Mouse (Mus musculus) hindbrain, embryonic 12.5 days (tissue): ENCODE measurements around the gene Frmd5. TPM values are rescaled to one million over a fixed set of nuclear protein-coding genes. Genes with fewer than 3 reads are reported as not detected.

Experiments used
- ATAC-seq: fragments of 200-750 bp; cut with Nextera tagmentation; 2 replicates; pipeline ENCODE4 v1.8.0; 2017; ENCODE audit warnings: moderate TSS enrichment; ENCODE audit not compliant: low FRiP score
- H3K27ac ChIP-seq: fragments of 300-500 bp; sonication (generic); 2 replicates; pipeline ENCODE4 v1.5.1; 2016; ENCODE audit warnings: mild to moderate bottlenecking
- H3K27me3 ChIP-seq: fragments of 300-500 bp; sonication (generic); 2 replicates; pipeline ENCODE4 v1.6.1; 2016; ENCODE audit warnings: mild to moderate bottlenecking
- H3K36me3 ChIP-seq: fragments of 300-500 bp; sonication (generic); 2 replicates; pipeline ENCODE4 v1.6.1; 2016; ENCODE audit warnings: mild to moderate bottlenecking
- H3K4me1 ChIP-seq: fragments of 300-500 bp; sonication (generic); 2 replicates; pipeline ENCODE4 v1.6.1; 2016
- H3K4me2 ChIP-seq: fragments of 300-500 bp; sonication (generic); replicated peaks from 2 replicates; pipeline ENCODE4 v1.6.1; 2016; ENCODE audit warnings: mild to moderate bottlenecking
- H3K4me3 ChIP-seq: fragments of 300-500 bp; sonication (generic); 2 replicates; pipeline ENCODE4 v1.5.1; 2016; ENCODE audit warnings: mild to moderate bottlenecking
- H3K9ac ChIP-seq: fragments of 300-500 bp; sonication (generic); 2 replicates; pipeline ENCODE4 v1.6.1; 2016; ENCODE audit warnings: mild to moderate bottlenecking, moderate library complexity
- H3K9me3 ChIP-seq: fragments of 300-500 bp; sonication (generic); replicated peaks from 2 replicates; pipeline ENCODE4 v1.6.1; 2016; ENCODE audit warnings: mild to moderate bottlenecking
- WGBS: fragments of 180-500 bp; shearing (Covaris S2); methylation state at CpG from one replicate; pipeline ENCODE4 v1.1.7; 2016; 5-methylcytosine and 5-hydroxymethylcytosine counted together
- polyA plus RNA-seq: library from polyadenylated mRNA; unstranded; fragments of >200 nt; fragmentation: Nextera tagmentation; extraction: Ambion mirVana; gene quantifications from 2 replicates; pipeline ENCODE4 v1.2.1, GENCODE M21; 2016

Gene Frmd5
- polyA plus RNA-seq, 1 experiment from 2014 or later = 26.5 TPM

DNA sequence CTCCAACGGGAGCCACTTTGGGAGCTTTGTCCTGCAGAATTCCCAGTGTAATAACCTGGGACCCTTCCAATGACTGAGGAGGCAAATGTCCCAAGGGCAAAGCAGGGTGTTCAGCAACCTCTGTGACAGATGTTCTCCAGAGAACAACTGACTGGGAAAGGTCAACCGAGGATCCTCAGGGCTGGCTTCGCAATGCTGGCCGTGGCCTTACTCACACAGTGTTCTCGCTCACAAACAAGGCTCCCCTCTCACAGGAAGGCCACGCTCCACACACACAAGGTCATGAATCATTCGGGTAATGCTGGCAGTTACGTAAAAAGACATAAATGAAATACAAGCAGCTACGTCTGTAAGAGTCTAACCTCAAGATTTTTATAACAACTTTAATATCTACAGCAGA is 46.2 kb downstream of the Frmd5 start:
- Histone ChIP-seq H3K27ac (no peak overlapping the region), H3K36me3 (no peaks in the 10 kb centered on the region), H3K9me3 (no peaks in the 10 kb centered on the region), H3K27me3 (no peaks in the 10 kb centered on the region), H3K9ac (no peak overlapping the region), H3K4me1 (peaks cover 4% of the 10 kb centered on the region), H3K4me2 (no peak overlapping the region), H3K4me3 (no peak overlapping the region)
- WGBS = 88% methylated on average over 9 of the region's 9 CpGs
- ATAC-seq = no peak

GRCm38 (mm10) chr2:121758258-121758657 is 48.6 kb downstream of the Frmd5 start:
- 88% methylated on average over 8 of the region's 8 CpGs for WGBS
- Histone ChIP-seq H3K9me3 (no peaks in the 10 kb centered on the region), H3K27me3 (no peaks in the 10 kb centered on the region), H3K27ac (no peak overlapping the region), H3K4me3 (no peak overlapping the region), H3K4me1 (peaks cover 14% of the 10 kb centered on the region), H3K9ac (no peak overlapping the region), H3K4me2 (no peak overlapping the region), H3K36me3 (no peaks in the 10 kb centered on the region)
- ATAC-seq = no peak

- 100% methylated on average over 1 of the region's 1 CpGs for WGBS
- no peaks in the 10 kb centered on the region for H3K27me3 ChIP-seq
- no peak overlapping the region for H3K27ac ChIP-seq
- no peak overlapping the region for H3K4me2 ChIP-seq
- no peaks in the 10 kb centered on the region for H3K9me3 ChIP-seq
- no peak for ATAC-seq
- H3K4me1 ChIP-seq = peaks cover 14% of the 10 kb centered on the region
- H3K36me3 ChIP-seq = no peaks in the 10 kb centered on the region
- H3K4me3 ChIP-seq = no peak overlapping the region
- H3K9ac ChIP-seq = no peak overlapping the region
Measured at GRCm38 (mm10) chr2:121756336-121756735, 50.6 kb downstream of the Frmd5 start.

DNA sequence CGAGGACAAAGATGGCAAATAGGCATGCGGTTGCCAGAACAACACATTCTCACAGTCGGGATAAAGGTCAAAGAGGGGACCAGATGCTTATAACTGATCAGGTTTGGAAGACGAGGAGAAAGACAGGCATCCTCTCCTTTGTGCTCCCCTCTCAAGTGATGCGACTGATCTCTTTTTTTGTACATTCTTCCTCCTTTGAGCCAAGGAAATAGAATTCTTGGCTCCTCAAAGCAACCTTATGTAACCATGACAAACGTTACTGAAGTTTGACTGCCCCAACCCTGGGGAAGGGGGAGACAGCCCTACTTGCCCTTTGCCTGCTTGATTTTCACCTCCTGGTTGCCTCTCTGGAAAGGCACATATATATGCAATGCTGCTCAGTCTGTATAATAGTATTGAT is 51.8 kb downstream of the Frmd5 start:
- H3K4me1 ChIP-seq = peaks cover 14% of the 10 kb centered on the region
- H3K4me2 ChIP-seq = no peak overlapping the region
- H3K9me3 ChIP-seq = no peaks in the 10 kb centered on the region
- ATAC-seq = no peak
- 8% methylated on average over 6 of the region's 6 CpGs for WGBS
- H3K36me3 ChIP-seq = no peaks in the 10 kb centered on the region
- no peak overlapping the region for H3K4me3 ChIP-seq
- H3K27me3 ChIP-seq = no peaks in the 10 kb centered on the region
- no peak overlapping the region; the same call in 1 of the 2 replicates for H3K9ac ChIP-seq
- H3K27ac ChIP-seq = peak overlapping the region; percentile 23; the same call in 1 of the 2 replicates

- Histone ChIP-seq H3K9ac (no peak overlapping the region), H3K27me3 (no peaks in the 10 kb centered on the region), H3K4me2 (no peak overlapping the region), H3K36me3 (no peaks in the 10 kb centered on the region), H3K4me3 (no peak overlapping the region), H3K9me3 (no peaks in the 10 kb centered on the region), H3K4me1 (peaks cover 5% of the 10 kb centered on the region), H3K27ac (no peak overlapping the region)
- 88% methylated on average over 6 of the region's 6 CpGs for WGBS
- ATAC-seq = no peak
Measured at GRCm38 (mm10) chr2:121750121-121750520, 56.8 kb downstream of the Frmd5 start.

DNA sequence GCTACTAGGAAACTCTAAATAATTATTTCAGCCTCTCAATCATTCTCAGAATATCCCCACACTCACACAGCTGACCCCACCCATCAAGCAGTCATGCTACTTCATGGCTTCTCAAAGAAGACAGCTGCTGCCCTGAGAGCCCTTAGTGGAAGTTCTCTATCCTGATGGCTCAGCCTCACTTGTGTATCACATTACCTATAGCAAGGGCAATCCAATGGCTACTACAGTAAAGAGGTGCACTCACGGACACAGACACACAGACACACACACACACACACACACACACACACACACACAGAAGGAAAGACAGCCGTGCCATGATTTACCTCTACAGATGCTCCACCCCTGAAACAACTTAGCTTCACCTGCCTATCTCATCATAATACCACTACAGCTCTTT is 65.7 kb downstream of the Frmd5 start:
- Histone ChIP-seq H3K36me3 (no peaks in the 10 kb centered on the region), H3K27me3 (no peaks in the 10 kb centered on the region), H3K9ac (no peak overlapping the region), H3K4me2 (no peak overlapping the region), H3K9me3 (no peaks in the 10 kb centered on the region), H3K4me1 (no peaks in the 10 kb centered on the region), H3K27ac (no peak overlapping the region), H3K4me3 (no peak overlapping the region)
- ATAC-seq = no peak
- WGBS = 74% methylated on average over 2 of the region's 2 CpGs

DNA sequence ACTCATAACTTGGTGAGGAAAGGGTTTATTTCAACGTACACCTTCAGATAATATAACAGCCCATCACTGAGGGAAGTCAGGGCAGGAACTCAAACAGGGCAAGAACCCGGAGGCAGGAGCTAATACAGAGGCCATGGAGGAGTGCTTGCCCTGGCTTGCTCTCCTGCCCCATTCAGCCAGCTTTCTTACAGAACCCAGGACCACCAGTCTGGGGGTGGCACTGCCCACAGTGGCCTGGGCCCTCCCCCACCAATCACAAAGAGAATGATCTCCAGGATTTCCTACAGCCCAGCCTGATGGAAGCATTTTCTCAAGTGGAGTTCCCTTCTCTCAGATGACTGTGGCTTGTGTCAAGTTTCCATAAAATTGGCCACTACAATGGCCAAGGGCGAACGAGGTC is 67.5 kb downstream of the Frmd5 start:
- Histone ChIP-seq H3K4me2 (no peak overlapping the region), H3K9me3 (no peaks in the 10 kb centered on the region), H3K27me3 (no peaks in the 10 kb centered on the region), H3K36me3 (no peaks in the 10 kb centered on the region), H3K4me1 (no peaks in the 10 kb centered on the region), H3K4me3 (no peak overlapping the region), H3K9ac (no peak overlapping the region), H3K27ac (no peak overlapping the region)
- 95% methylated on average over 4 of the region's 4 CpGs for WGBS
- ATAC-seq = no peak

GRCm38 (mm10) chr2:121733426-121733825 is 73.5 kb downstream of the Frmd5 start:
- no peak for ATAC-seq
- no peaks in the 10 kb centered on the region for H3K4me1 ChIP-seq

DNA sequence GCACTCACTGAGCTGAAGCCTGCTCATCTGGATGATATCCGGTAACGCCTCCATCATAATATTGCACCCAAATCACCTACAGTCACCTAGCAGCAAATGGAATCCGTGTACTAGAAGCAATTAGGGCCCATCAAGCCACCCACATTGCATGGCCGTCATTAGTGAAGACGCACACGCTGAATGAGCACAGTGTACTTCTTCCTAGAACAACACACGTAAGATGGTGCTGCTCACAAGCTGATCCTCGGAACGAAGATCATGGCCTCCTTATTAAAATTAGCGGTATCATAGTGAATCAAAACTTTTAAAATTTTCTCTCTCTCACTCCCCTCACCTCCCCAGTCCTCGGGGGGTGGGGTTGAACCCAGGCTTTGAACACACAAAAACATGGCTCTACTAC is 76.4 kb downstream of the Frmd5 start:
- Histone ChIP-seq H3K4me3 (no peak overlapping the region), H3K4me1 (no peaks in the 10 kb centered on the region), H3K9ac (no peak overlapping the region), H3K27me3 (no peaks in the 10 kb centered on the region), H3K27ac (no peak overlapping the region), H3K4me2 (no peak overlapping the region), H3K36me3 (no peaks in the 10 kb centered on the region), H3K9me3 (no peaks in the 10 kb centered on the region)
- ATAC-seq = no peak
- 95% methylated on average over 11 of the region's 11 CpGs for WGBS

More at GRCm38 (mm10) chr2:121733426-121733825, 73.5 kb downstream of the Frmd5 start:
- WGBS = 81% methylated on average over 7 of the region's 7 CpGs
- Histone ChIP-seq H3K9me3 (no peaks in the 10 kb centered on the region), H3K4me2 (no peak overlapping the region), H3K36me3 (no peaks in the 10 kb centered on the region), H3K27ac (no peak overlapping the region), H3K27me3 (no peaks in the 10 kb centered on the region), H3K4me3 (no peak overlapping the region), H3K9ac (no peak overlapping the region)

DNA sequence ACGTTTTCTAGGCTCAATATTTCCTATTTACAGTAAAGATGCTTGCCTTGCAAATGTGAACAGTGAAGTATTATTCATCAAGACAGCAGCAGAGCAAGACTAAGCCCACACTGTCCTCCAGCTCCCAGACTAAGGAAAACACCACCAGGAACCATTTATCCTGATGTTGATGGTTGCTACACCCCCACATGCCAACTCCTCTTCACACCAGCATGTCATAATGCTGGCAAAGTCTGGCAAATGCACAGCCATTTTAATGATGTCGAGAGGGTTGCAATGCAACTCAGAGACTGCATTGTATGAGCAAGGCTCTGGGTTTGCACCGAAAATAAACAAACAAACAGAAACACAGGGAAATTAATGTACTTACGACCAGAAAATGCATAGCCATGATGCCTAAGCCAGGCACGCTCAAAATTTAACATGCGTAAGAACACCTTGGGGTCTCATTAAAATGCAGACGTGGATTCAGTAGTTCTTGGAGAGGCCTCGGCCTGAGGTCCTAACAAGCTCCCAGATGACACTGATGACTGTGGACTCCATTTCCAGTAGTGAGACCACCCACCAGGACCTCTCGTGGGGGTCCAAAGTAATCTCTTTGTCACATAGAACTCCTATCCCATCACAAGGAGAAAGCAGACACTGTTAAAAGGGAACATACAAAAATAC is 77.8 kb downstream of the Frmd5 start:
- no peak overlapping the region for H3K4me3 ChIP-seq
- ATAC-seq = no peak
- no peak overlapping the region for H3K4me2 ChIP-seq
- no peaks in the 10 kb centered on the region for H3K27me3 ChIP-seq
- WGBS = 70% methylated on average over 9 of the region's 9 CpGs
- no peaks in the 10 kb centered on the region for H3K4me1 ChIP-seq
- no peak overlapping the region for H3K9ac ChIP-seq
- H3K27ac ChIP-seq = no peak overlapping the region
- H3K36me3 ChIP-seq = no peaks in the 10 kb centered on the region
- no peaks in the 10 kb centered on the region for H3K9me3 ChIP-seq

DNA sequence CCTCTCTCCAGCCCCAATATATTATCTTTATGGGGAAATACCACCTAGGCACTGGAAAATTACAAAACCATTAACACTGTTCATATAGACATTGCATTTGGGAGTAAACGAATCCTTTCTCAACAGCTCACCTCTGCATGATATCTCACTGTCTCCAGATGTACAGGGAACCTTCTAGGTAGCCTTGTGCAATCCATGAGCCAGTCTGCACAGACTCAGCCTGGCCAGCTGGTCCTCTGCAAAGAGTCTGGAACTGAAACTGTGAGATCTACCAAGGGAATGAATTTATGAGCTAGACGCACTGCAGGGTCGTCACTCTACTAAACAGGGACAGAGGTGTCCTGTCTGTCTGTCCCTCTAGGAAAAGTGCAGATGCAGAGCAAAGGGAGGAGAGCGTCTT is 82.0 kb downstream of the Frmd5 start:
- Histone ChIP-seq H3K27me3 (no peaks in the 10 kb centered on the region), H3K9ac (no peak overlapping the region), H3K36me3 (no peaks in the 10 kb centered on the region), H3K4me2 (no peak overlapping the region), H3K4me3 (no peak overlapping the region), H3K27ac (no peak overlapping the region), H3K4me1 (no peaks in the 10 kb centered on the region), H3K9me3 (no peaks in the 10 kb centered on the region)
- WGBS = 83% methylated on average over 4 of the region's 4 CpGs
- no peak for ATAC-seq

DNA sequence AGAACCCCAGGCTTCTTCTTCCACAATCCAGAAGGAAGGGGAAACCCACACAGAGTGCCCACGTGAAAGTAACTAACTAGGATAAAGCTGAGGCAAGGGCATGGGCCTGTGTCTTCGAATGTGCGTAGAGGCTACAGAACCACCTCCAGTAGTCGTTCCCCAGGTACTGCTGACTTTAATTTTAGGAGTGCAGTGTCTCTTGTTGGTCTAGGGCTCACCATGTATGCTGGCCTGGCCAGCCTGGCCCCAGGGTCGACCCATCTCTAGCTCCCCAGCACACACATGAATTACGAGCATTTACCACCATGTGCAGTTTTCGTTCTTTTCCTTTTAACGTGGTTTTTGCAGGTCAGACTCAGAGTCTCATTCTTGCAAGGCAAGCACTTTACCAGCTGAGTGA is 83.1 kb downstream of the Frmd5 start:
- WGBS = 90% methylated on average over 8 of the region's 8 CpGs
- H3K9ac ChIP-seq = no peak overlapping the region
- no peak overlapping the region for H3K4me2 ChIP-seq
- no peaks in the 10 kb centered on the region for H3K4me1 ChIP-seq
- no peak overlapping the region for H3K4me3 ChIP-seq
- no peaks in the 10 kb centered on the region for H3K27me3 ChIP-seq
- H3K9me3 ChIP-seq = no peaks in the 10 kb centered on the region
- ATAC-seq = no peak
- no peak overlapping the region for H3K27ac ChIP-seq
- no peaks in the 10 kb centered on the region for H3K36me3 ChIP-seq

- WGBS = 76% methylated on average over 6 of the region's 6 CpGs
- H3K36me3 ChIP-seq = no peaks in the 10 kb centered on the region
- no peak overlapping the region for H3K4me2 ChIP-seq
- no peak overlapping the region for H3K9ac ChIP-seq
- H3K27ac ChIP-seq = no peak overlapping the region
- H3K4me3 ChIP-seq = no peak overlapping the region
- H3K4me1 ChIP-seq = peaks cover 10% of the 10 kb centered on the region
- no peaks in the 10 kb centered on the region for H3K9me3 ChIP-seq
- no peaks in the 10 kb centered on the region for H3K27me3 ChIP-seq
- ATAC-seq = no peak
Measured at GRCm38 (mm10) chr2:121719000-121719399, 87.9 kb downstream of the Frmd5 start.
